Mouse (Mus musculus): ENCODE data around the gene Trim29.
A peak's percentile ranks its signal among the peaks of the same experiment; 100 is the strongest.

Trim29 gene

GRCm38 (mm10) chr9:43312190-43312589 lies 1.5 kb downstream of the Trim29 start:
- ATAC-seq (ENCODE audit: insufficient number of reproducible peaks, low FRiP score, low TSS enrichment), result no peak

DNA sequence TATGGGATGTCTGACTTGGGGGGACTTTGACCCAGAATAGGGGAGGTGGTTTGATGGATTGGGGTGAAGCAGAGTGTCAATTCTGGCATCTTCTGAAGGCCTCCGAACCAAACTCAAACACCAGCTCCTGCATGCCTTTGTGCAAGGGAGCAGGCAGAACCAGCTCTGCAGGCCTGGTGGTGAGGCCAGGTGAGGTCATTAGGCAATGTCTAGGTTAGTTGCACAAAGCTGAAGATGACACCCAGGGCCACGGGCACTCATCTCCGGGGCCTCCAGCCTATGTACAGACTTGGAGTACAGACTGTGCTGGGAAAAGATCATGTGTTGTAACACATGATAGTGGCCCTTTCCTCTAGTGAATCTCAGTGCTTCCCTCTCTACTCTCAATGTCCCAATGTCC lies 3.2 kb downstream of the Trim29 start:
- no peak for ATAC-seq (ENCODE audit: insufficient number of reproducible peaks, low FRiP score, low TSS enrichment)

- no peak for ATAC-seq (ENCODE audit: insufficient number of reproducible peaks, low FRiP score, low TSS enrichment)
Observed at GRCm38 (mm10) chr9:43315320-43315950, 4.8 kb downstream of the Trim29 start.

DNA sequence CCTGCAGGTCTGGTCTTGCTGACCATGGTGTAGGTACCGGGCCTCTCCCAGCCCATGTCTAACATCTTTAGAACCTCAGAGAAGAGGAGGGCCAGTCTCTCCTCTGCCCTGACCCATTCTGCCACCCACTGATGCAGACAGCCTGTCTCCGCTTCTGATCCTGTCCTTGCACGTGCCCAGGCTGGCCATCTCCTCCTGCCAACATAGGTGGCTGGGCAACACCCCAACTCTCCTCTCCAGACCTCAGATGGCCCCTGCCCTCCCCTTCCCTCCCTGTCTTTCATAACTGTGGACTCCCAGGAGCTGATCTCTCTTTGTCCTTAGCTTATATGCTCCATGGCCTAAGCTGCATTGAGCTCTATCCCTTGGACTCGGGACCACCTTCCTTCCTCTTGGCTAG lies 5.8 kb downstream of the Trim29 start:
- no peak for ATAC-seq (ENCODE audit: insufficient number of reproducible peaks, low FRiP score, low TSS enrichment)

DNA sequence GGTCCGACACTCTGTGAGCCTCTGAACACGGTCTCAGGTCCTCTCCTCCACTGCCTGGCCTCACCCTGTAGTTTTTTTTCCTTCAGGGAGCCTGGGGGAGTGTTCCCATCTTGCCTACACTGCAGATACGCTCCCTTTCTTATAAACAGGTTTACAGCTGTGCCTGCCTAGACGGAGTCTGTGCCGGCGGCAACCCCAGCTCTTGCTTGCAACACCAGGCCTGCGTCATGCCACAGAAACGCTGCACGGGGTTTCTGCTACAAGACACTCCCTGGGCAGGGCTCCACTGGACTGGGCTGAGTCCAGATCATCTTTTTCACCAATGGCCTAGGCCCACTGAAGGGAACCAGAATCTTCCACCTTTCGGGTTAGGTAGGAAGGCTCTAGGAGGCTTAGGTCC lies 8.0 kb downstream of the Trim29 start:
- no peak for ATAC-seq (ENCODE audit: insufficient number of reproducible peaks, low FRiP score, low TSS enrichment)

DNA sequence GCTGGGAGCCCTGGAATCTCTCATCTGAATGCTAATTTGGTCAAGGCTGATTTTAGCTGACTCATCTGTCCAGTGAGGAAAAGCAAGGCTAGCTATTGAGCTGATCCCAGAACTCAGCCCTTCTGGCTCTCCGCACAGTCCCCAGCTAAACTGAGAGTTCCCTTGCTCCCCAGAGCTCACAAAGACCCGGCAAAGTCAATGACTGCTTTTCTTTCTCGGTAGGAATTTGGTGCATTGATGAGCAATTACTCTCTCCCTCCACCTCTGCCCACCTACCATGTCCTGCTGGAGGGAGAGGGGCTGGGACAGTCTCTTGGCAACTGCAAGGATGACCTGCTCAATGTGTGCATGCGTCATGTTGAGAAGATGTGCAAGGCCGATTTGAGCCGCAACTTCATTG lies 11.3 kb downstream of the Trim29 start:
- no peak for ATAC-seq (ENCODE audit: insufficient number of reproducible peaks, low FRiP score, low TSS enrichment)

DNA sequence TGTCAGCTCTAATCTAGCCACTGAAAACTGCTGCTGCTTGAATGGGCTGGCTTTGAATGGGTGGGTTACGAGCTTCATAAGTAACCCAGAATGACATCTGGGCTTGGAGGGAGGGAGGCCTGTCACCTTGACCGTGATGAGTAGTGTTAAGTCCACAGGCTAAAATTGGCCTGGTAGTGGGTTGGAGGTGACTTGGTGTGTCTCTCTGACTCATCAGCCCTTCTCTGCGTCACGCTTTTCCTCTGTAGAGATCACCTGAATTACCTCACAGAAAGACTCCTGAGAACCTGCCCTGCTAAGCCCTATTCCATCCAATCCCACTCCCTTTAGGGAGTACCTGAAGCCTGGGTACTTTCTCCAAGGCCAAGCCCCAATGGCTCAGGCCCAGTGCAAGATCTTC lies 12.0 kb downstream of the Trim29 start:
- ATAC-seq (ENCODE audit: insufficient number of reproducible peaks, low FRiP score, low TSS enrichment), result no peak

DNA sequence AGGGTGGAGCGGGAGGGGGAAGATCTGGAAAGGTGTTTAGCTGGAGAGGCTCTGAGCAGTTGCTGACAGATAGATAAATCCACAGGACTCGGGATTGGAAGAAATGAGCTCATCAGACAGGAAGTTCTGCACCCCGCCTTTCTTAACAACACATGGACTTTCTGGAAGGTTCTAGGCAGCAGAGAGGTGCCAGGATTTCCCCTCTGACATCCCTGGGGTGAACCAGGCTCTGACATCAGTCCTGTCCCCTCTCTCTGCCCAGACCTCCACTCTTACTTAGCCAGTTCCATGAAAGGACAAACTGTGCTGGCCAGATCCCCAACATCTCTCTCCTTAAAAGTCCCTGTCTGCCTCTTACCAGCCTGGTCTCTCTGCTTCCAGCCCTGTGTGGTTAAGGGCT lies 14.8 kb downstream of the Trim29 start:
- no peak for ATAC-seq (ENCODE audit: insufficient number of reproducible peaks, low FRiP score, low TSS enrichment)

DNA sequence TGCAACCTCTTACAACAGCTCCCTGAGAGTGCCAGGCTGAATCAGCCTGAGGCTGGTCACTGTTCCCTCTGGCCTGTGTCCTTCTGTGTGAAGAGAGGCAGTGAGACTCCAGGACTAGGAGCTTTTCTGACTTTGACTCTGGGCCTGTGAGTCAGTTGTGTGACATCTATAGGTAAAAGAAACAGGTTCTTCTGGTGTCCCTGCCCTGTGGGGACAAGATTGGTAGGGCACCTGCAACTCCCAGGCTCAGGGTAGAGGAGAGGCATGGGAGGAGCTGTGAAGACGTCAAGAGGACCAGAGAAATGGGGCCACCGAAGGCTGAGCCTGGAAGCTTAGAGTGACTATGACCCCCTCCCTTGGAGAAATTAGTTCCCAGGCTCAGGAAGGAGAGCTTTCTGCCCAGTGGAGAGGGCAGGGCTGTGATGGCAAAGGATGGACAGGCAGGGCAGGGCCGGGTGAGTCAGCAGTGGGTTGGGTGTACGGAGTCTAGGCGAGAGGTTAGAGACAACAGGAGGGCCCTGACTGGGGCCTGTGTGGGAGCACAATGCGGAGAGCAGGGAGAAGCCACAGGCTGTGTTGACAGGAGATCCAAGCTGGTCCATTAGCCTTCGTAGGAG lies 15.5 kb downstream of the Trim29 start:
- no peak for ATAC-seq (ENCODE audit: insufficient number of reproducible peaks, low FRiP score, low TSS enrichment)

DNA sequence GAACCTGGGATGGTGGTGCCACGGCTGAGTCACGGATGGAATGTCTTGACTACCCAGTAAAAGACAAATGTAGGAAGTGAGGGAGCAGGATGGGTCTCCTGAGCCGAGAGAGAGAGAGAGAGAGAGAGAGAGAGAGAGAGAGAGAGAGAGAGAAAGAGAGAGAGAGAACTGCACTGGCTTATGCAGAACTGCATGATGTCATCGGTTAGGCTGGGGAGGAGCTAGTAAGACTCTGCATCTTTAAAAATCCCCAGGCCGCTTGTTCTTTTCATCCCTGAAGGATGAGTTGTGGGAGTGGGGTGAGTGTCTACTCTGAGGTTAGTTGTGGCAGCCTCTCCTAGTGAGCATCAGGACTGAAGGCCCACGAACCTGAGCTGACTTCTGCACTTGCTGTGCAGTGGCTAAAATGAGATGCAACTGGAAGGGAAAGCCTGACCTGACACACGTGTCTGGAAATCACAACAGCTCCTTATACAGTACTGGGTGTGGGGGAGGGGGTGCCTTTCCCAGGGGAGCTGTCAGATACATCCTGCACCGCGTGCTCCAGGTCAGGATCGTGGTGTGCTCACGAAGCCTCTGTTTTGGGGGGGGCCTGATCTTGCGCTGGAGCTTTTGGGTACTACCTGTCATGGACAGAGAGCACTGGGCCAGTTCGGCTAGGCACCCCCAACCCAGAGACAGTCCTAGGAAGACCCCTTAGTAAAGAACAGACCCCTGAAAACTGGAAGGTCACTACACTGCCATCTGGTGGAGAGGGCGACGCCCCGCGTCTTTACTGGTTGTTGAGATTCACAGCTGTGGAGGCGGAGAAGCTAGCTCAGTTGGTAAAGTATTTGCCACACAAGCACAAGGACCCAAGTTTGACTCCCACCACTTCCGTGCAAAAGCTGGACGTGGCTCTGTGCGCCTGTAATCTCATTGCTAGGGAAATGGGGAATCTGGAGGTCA lies 16.8 kb downstream of the Trim29 start:
- no peak for ATAC-seq (ENCODE audit: insufficient number of reproducible peaks, low FRiP score, low TSS enrichment)

- ATAC-seq (ENCODE audit: insufficient number of reproducible peaks, low FRiP score, low TSS enrichment), result 0 out of 2 replicates have a peak, but pooled peaks have one; percentile 12
Observed at GRCm38 (mm10) chr9:43330426-43330825, 19.8 kb downstream of the Trim29 start.

GRCm38 (mm10) chr9:43331476-43332471 lies 21.1 kb downstream of the Trim29 start:
- ATAC-seq (ENCODE audit: insufficient number of reproducible peaks, low FRiP score, low TSS enrichment), result peak; percentile 47

DNA sequence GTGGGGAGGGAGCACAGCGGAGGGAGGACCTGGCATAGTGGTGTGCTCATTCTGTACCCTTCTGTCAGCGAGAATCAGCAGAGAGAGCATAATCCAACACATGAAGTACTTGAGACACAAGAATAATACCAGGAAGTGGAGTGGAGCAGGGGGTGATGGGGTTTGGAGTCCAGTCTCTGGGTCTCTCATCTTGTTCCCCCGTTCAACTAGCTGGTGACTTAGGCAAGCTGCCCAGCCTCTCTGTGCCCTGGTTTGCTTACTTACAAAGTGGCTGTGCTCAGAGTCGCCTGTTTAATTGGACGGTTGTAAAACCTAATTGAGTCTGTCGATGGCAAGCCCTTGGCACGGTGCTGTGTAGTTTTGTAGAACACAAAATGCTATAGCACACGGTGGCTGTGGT lies 23.8 kb downstream of the Trim29 start:
- no peak for ATAC-seq (ENCODE audit: insufficient number of reproducible peaks, low FRiP score, low TSS enrichment)

GRCm38 (mm10) chr9:43337636-43338035 lies 27.0 kb downstream of the Trim29 start:
- ATAC-seq (ENCODE audit: insufficient number of reproducible peaks, low FRiP score, low TSS enrichment), result no peak

DNA sequence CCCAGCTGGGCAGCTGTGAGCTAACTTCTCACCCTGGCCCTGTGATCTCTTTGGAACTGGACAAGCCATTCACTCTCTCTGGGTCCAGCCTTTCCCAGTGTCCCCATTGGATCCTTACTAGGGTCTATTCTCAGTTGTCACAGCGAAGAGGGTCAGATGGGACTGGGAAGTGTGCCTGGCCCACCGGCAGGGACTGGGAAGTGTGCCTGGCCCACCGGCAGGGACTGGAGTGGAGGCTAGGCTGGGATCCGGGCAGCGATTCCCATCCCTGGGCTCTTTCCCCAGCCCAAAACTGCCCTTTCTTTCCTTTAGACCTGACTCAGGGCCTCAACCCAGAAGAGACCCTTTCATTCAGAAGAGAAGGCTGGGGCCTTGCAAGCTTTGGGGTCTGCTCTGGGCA lies 27.4 kb downstream of the Trim29 start:
- no peak for ATAC-seq (ENCODE audit: insufficient number of reproducible peaks, low FRiP score, low TSS enrichment)

GRCm38 (mm10) chr9:43339614-43340020 lies 29.0 kb downstream of the Trim29 start:
- peak; percentile 56; the same call in 1 of the 2 replicates for ATAC-seq (ENCODE audit: insufficient number of reproducible peaks, low FRiP score, low TSS enrichment)

DNA sequence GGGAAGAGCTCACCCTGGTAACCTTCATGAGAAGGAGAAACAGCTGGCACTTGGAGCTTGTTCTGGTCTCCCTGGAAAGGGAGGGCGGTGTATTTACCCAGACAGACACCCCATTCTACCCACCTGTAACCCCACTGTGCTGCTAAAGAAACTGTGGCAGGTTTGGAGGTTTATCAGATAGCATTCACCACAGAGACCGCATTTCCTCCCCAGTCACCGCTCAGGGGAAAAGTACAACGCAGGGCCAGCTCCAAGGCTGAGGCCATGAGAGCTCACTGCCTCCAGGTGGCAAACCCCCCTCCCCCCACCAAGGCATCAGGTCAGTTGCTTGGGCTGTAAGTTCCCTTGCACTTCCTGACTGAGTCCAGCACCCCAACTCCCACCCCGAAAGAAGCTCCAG lies 39.4 kb downstream of the Trim29 start:
- ATAC-seq (ENCODE audit: insufficient number of reproducible peaks, low FRiP score, low TSS enrichment), result no peak

- ATAC-seq (ENCODE audit: insufficient number of reproducible peaks, low FRiP score, low TSS enrichment), result no peak
Observed at GRCm38 (mm10) chr9:43351015-43351414, 40.4 kb downstream of the Trim29 start.

DNA sequence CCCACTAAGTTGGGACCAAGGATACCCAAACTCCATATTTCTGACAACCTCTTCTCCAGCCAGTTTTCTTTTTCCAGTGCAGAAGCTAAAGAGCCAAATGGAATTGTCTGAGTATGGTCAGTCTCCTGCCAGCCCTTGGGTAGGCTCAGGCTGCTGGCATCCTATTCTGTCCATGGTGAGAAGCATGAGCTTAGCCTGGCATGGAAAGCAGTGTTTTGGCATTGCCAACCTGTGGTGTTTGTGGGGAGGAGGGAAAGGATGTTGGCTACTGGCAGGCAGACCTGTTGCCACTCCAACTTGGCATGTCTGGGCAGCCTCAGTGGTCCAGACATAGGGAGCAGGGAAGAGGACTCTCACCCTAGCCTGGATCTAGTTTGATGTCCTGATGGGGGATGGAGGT lies 46.4 kb downstream of the Trim29 start:
- ATAC-seq (ENCODE audit: insufficient number of reproducible peaks, low FRiP score, low TSS enrichment), result no peak
